Mouse (Mus musculus): ENCODE data around the gene Lipn. TPM values are rescaled to one million over a fixed set of nuclear protein-coding genes. Genes with fewer than 3 reads are reported as not detected.

Lipn gene
- not detected in 2 replicates for polyA plus RNA-seq (2015; fragmentation: Nextera tagmentation; extraction: Ambion mirVana)

GRCm38 (mm10) chr19:34066779-34067472 is at the start of gene Lipn:
Gene Lipn (plus strand): TSS chr19:34067358.
- no peaks in the 10 kb centered on the region for H3K27me3 ChIP-seq (replicated peaks)

GRCm38 (mm10) chr19:34021440-34022172 is 45.6 kb upstream of the Lipn start:
- no peaks in the 10 kb centered on the region for H3K36me3 ChIP-seq (replicated peaks)
- 88% methylated on average over 11 of the region's 11 CpGs for WGBS
- no peak overlapping the region for H3K9ac ChIP-seq
- H3K4me1 ChIP-seq: no peaks in the 10 kb centered on the region
- ATAC-seq (replicated peaks): no peak
- H3K27me3 ChIP-seq (replicated peaks): no peaks in the 10 kb centered on the region
- no peak overlapping the region for H3K4me3 ChIP-seq
- H3K27ac ChIP-seq: no peak overlapping the region
- no peaks in the 10 kb centered on the region for H3K9me3 ChIP-seq
- H3K4me2 ChIP-seq: no peak overlapping the region

More at GRCm38 (mm10) chr19:34066779-34067472, at the start of gene Lipn:
- Histone ChIP-seq H3K4me2 (no peak within 1 kb of the TSS), H3K9ac (no peak within 1 kb of the TSS), H3K36me3 (replicated peaks) (no peaks in the 10 kb centered on the region), H3K4me1 (no peaks in the 10 kb centered on the region), H3K9me3 (no peaks in the 10 kb centered on the region), H3K4me3 (no peak within 1 kb of the TSS), H3K27ac (no peak within 1 kb of the TSS)
- 90% methylated on average over 9 of the region's 9 CpGs for WGBS
- no peak for ATAC-seq (replicated peaks)

DNA sequence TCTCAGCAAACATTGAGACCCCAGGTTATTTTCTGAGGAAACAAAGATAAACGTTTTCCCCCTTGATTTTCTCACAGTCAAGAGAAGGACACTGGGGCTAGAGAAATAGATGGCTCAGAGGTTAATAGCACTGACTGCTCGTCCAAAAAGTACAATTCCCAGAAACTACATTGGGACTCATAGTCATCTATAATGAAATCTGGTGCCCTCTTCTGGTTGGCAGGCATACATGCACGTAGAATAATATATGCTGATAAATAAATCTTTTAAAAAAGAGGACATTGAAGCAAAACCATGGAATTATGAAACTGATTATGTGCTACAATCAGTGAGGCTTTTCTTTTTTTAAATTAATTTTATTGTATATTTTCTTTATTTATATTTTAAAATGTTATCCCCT is 44.4 kb upstream of the Lipn start:
- H3K36me3 ChIP-seq (replicated peaks): no peaks in the 10 kb centered on the region
- H3K9me3 ChIP-seq: no peaks in the 10 kb centered on the region
- no peaks in the 10 kb centered on the region for H3K4me1 ChIP-seq
- 51% methylated on average over 3 of the region's 3 CpGs for WGBS
- no peak overlapping the region for H3K4me2 ChIP-seq
- no peaks in the 10 kb centered on the region for H3K27me3 ChIP-seq (replicated peaks)
- ATAC-seq (replicated peaks): no peak
- H3K4me3 ChIP-seq: no peak overlapping the region
- no peak overlapping the region for H3K9ac ChIP-seq
- no peak overlapping the region for H3K27ac ChIP-seq

DNA sequence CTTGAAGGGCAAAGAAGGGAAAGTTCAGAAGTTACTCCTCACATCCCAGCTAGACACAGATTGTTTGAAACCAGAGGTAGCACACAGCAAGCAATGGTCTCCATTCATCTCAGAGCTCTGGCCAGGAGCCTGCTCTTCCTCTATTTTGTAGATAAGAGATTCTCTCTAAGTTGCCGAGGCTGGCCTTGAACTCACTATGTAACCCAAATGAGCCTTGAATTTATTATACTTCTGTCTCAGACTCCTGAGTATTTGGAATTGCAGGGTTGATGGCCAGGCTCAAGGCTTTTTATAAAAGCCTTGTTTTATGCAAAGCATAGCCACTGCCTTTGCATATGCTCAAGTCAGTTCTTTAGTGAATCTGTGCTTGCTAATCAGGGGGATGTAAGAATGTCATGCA is 27.4 kb upstream of the Lipn start:
- WGBS: 89% methylated on average over 1 of the region's 1 CpGs
- Histone ChIP-seq H3K4me1 (no peaks in the 10 kb centered on the region), H3K9ac (no peak overlapping the region), H3K9me3 (no peaks in the 10 kb centered on the region), H3K4me3 (no peak overlapping the region), H3K36me3 (replicated peaks) (no peaks in the 10 kb centered on the region), H3K27me3 (replicated peaks) (no peaks in the 10 kb centered on the region), H3K27ac (no peak overlapping the region), H3K4me2 (no peak overlapping the region)
- no peak for ATAC-seq (replicated peaks)

- H3K4me3 ChIP-seq: no peak overlapping the region
- H3K4me1 ChIP-seq: no peaks in the 10 kb centered on the region
- H3K9me3 ChIP-seq: no peaks in the 10 kb centered on the region
- H3K9ac ChIP-seq: no peak overlapping the region
- no peak overlapping the region for H3K4me2 ChIP-seq
- no peak for ATAC-seq (replicated peaks)
- no peak overlapping the region for H3K27ac ChIP-seq
- no peaks in the 10 kb centered on the region for H3K27me3 ChIP-seq (replicated peaks)
- 52% methylated on average over 6 of the region's 6 CpGs for WGBS
- H3K36me3 ChIP-seq (replicated peaks): no peaks in the 10 kb centered on the region
Measured at GRCm38 (mm10) chr19:34043008-34043407, 24.1 kb upstream of the Lipn start.

GRCm38 (mm10) chr19:34049371-34050039 is 17.7 kb upstream of the Lipn start:
- no peak for ATAC-seq (replicated peaks)
- Histone ChIP-seq H3K4me2 (no peak overlapping the region), H3K27ac (no peak overlapping the region), H3K4me3 (no peak overlapping the region), H3K4me1 (no peaks in the 10 kb centered on the region), H3K27me3 (replicated peaks) (no peaks in the 10 kb centered on the region), H3K9me3 (no peaks in the 10 kb centered on the region), H3K9ac (no peak overlapping the region), H3K36me3 (replicated peaks) (no peaks in the 10 kb centered on the region)
- 88% methylated on average over 3 of the region's 3 CpGs for WGBS

GRCm38 (mm10) chr19:34051502-34051901 is 15.7 kb upstream of the Lipn start:
- H3K27ac ChIP-seq: no peak overlapping the region
- no peak for ATAC-seq (replicated peaks)
- H3K36me3 ChIP-seq (replicated peaks): no peaks in the 10 kb centered on the region
- no peak overlapping the region for H3K9ac ChIP-seq
- H3K4me1 ChIP-seq: no peaks in the 10 kb centered on the region
- H3K4me2 ChIP-seq: no peak overlapping the region
- H3K27me3 ChIP-seq (replicated peaks): no peaks in the 10 kb centered on the region
- 77% methylated on average over 3 of the region's 3 CpGs for WGBS
- H3K9me3 ChIP-seq: no peaks in the 10 kb centered on the region
- H3K4me3 ChIP-seq: no peak overlapping the region

- WGBS: 70% methylated on average over 1 of the region's 1 CpGs
- H3K27ac ChIP-seq: no peak overlapping the region
- H3K9ac ChIP-seq: no peak overlapping the region
- no peaks in the 10 kb centered on the region for H3K4me1 ChIP-seq
- no peaks in the 10 kb centered on the region for H3K9me3 ChIP-seq
- H3K27me3 ChIP-seq (replicated peaks): no peaks in the 10 kb centered on the region
- no peak for ATAC-seq (replicated peaks)
- H3K36me3 ChIP-seq (replicated peaks): no peaks in the 10 kb centered on the region
- H3K4me3 ChIP-seq: no peak overlapping the region
- no peak overlapping the region for H3K4me2 ChIP-seq
Measured at GRCm38 (mm10) chr19:34063547-34063946, 3.6 kb upstream of the Lipn start.

DNA sequence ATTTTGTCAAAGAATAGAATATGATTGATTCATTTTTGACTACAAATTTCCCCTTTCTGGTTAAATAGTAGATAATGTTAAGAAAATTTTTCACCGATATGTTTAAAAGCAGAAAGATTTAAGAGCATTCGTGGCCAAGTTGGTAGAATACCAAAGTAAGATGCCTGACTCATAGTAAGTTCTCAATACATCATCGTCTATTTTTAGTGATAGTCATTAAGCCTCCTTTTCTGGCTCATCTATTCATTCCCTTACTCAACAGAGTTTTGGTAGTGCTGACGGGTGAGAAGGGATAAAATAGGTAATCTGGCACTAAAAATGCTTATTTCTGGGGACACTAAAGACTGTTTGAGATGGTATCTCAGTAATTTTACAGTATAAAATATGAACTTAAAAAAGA is 3.1 kb upstream of the Lipn start:
- no peaks in the 10 kb centered on the region for H3K36me3 ChIP-seq (replicated peaks)
- no peak for ATAC-seq (replicated peaks)
- no peak overlapping the region for H3K4me2 ChIP-seq
- H3K9me3 ChIP-seq: no peaks in the 10 kb centered on the region
- no peak overlapping the region for H3K27ac ChIP-seq
- H3K4me1 ChIP-seq: no peaks in the 10 kb centered on the region
- H3K9ac ChIP-seq: no peak overlapping the region
- H3K27me3 ChIP-seq (replicated peaks): no peaks in the 10 kb centered on the region
- no peak overlapping the region for H3K4me3 ChIP-seq
- WGBS: 91% methylated on average over 4 of the region's 4 CpGs

GRCm38 (mm10) chr19:34074239-34074638 is 7.1 kb downstream of the Lipn start:
- Histone ChIP-seq H3K4me2 (no peak overlapping the region), H3K9ac (no peak overlapping the region), H3K4me1 (no peaks in the 10 kb centered on the region), H3K27ac (no peak overlapping the region), H3K9me3 (no peaks in the 10 kb centered on the region), H3K36me3 (replicated peaks) (no peaks in the 10 kb centered on the region), H3K27me3 (replicated peaks) (no peaks in the 10 kb centered on the region), H3K4me3 (no peak overlapping the region)
- ATAC-seq (replicated peaks): no peak

- Histone ChIP-seq H3K27ac (no peak overlapping the region), H3K4me3 (no peak overlapping the region), H3K9me3 (no peaks in the 10 kb centered on the region), H3K4me2 (no peak overlapping the region), H3K4me1 (no peaks in the 10 kb centered on the region), H3K27me3 (replicated peaks) (no peaks in the 10 kb centered on the region), H3K36me3 (replicated peaks) (no peaks in the 10 kb centered on the region), H3K9ac (no peak overlapping the region)
- no peak for ATAC-seq (replicated peaks)
- WGBS: 82% methylated on average over 2 of the region's 2 CpGs
Measured at GRCm38 (mm10) chr19:34078130-34078529, 11.0 kb downstream of the Lipn start.

- Histone ChIP-seq H3K27ac (no peak overlapping the region), H3K9me3 (no peaks in the 10 kb centered on the region), H3K4me1 (no peaks in the 10 kb centered on the region), H3K4me2 (no peak overlapping the region), H3K27me3 (replicated peaks) (no peaks in the 10 kb centered on the region), H3K36me3 (replicated peaks) (no peaks in the 10 kb centered on the region), H3K9ac (no peak overlapping the region), H3K4me3 (no peak overlapping the region)
- no peak for ATAC-seq (replicated peaks)
- 86% methylated on average over 3 of the region's 3 CpGs for WGBS
Measured at GRCm38 (mm10) chr19:34089011-34089680, 22.0 kb downstream of the Lipn start.

All from midbrain, embryonic 15.5 days (tissue).